Mouse (Mus musculus) neural tube, embryonic 15.5 days (tissue): ENCODE measurements around the gene Rhbdd1. TPM values are rescaled to one million over a fixed set of nuclear protein-coding genes. Genes with fewer than 3 reads are reported as not detected.

ENCODE experiments used
- ATAC-seq: fragments of 200-750 bp; cut with Nextera tagmentation; 2 replicates; pipeline ENCODE4 v1.8.0; 2017; ENCODE audit warnings: mild to moderate bottlenecking, moderate TSS enrichment, moderate library complexity; ENCODE audit not compliant: low FRiP score
- H3K27ac ChIP-seq: fragments of 300-500 bp; sonication (generic); replicated peaks from 2 replicates; pipeline ENCODE4 v1.5.1; 2015; ENCODE audit warnings: mild to moderate bottlenecking, inconsistent platforms
- H3K27me3 ChIP-seq: fragments of 300-500 bp; sonication (generic); replicated peaks from 2 replicates; pipeline ENCODE4 v1.6.1; 2015; ENCODE audit warnings: inconsistent platforms
- H3K36me3 ChIP-seq: fragments of 300-500 bp; sonication (generic); 2 replicates; pipeline ENCODE4 v1.6.1; 2015; ENCODE audit warnings: inconsistent platforms
- H3K4me1 ChIP-seq: fragments of 300-500 bp; sonication (generic); 2 replicates; pipeline ENCODE4 v1.6.1; 2015; ENCODE audit warnings: inconsistent platforms
- H3K4me2 ChIP-seq: fragments of 300-500 bp; sonication (generic); 2 replicates; pipeline ENCODE4 v1.6.1; 2015; ENCODE audit warnings: inconsistent platforms, mild to moderate bottlenecking, moderate library complexity
- H3K4me3 ChIP-seq: fragments of 300-500 bp; sonication (generic); replicated peaks from 2 replicates; pipeline ENCODE4 v1.5.1; 2015; ENCODE audit warnings: mild to moderate bottlenecking, inconsistent platforms
- H3K9ac ChIP-seq: fragments of 300-500 bp; sonication (generic); replicated peaks from 2 replicates; pipeline ENCODE4 v1.6.1; 2015; ENCODE audit warnings: mild to moderate bottlenecking, inconsistent platforms
- H3K9me3 ChIP-seq: fragments of 300-500 bp; sonication (generic); replicated peaks from 2 replicates; pipeline ENCODE4 v1.6.1; 2016; ENCODE audit warnings: inconsistent platforms
- WGBS: fragments of 180-500 bp; shearing (Covaris S2); methylation state at CpG from one replicate; pipeline ENCODE4 v1.1.7; 2015; ENCODE audit warnings: mixed read lengths; 5-methylcytosine and 5-hydroxymethylcytosine counted together
- polyA plus RNA-seq: library from polyadenylated mRNA; unstranded; fragments of >200 nt; fragmentation: Nextera tagmentation; extraction: Ambion mirVana; gene quantifications from 2 replicates; pipeline ENCODE4 v1.2.1, GENCODE M21; 2015

Gene Rhbdd1
- polyA plus RNA-seq, 1 experiment from 2014 or later = 4.1 TPM

GRCm38 (mm10) chr1:82407786-82408185 is 91.5 kb downstream of the Rhbdd1 start:
- Histone ChIP-seq H3K9me3 (no peaks in the 10 kb centered on the region), H3K4me2 (no peak overlapping the region), H3K36me3 (no peaks in the 10 kb centered on the region), H3K9ac (no peak overlapping the region), H3K4me1 (peaks cover 6% of the 10 kb centered on the region; the same call in 1 of the 2 replicates), H3K4me3 (no peak overlapping the region), H3K27me3 (no peaks in the 10 kb centered on the region), H3K27ac (no peak overlapping the region)
- 72% methylated on average over 3 of the region's 3 CpGs for WGBS
- no peak for ATAC-seq

DNA sequence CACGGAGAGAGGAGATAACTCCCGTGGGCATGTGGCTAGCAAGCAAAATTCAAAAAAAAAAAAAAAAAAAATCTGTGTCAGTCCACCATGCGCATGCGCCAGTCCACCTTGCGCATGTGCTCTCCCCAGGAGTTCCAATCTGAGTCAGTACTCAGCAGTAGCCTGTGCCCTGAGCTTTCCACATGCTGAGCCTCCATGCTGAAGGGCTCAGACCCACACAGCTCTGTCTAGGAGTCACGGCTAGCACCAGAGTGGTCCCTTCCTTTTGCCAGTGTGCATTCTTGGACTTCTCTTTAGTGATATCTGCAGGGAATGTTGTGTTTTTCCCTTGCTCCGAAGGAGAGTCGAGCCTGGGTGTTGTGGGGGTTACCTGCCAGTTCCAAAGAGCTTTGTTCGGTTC is 93.0 kb downstream of the Rhbdd1 start:
- no peak for ATAC-seq

GRCm38 (mm10) chr1:82410548-82410947 is 94.3 kb downstream of the Rhbdd1 start:
- no peak for ATAC-seq
- no peaks in the 10 kb centered on the region for H3K27me3 ChIP-seq
- no peak overlapping the region for H3K9ac ChIP-seq
- WGBS = 62% methylated on average over 3 of the region's 3 CpGs
- no peaks in the 10 kb centered on the region for H3K9me3 ChIP-seq
- no peak overlapping the region for H3K27ac ChIP-seq
- H3K36me3 ChIP-seq = no peaks in the 10 kb centered on the region
- H3K4me1 ChIP-seq = peaks cover 6% of the 10 kb centered on the region; the same call in 1 of the 2 replicates
- no peak overlapping the region for H3K4me3 ChIP-seq
- H3K4me2 ChIP-seq = no peak overlapping the region

More for the DNA sequence above, 93.0 kb downstream of the Rhbdd1 start:
- no peaks in the 10 kb centered on the region for H3K27me3 ChIP-seq
- H3K9ac ChIP-seq = no peak overlapping the region
- no peaks in the 10 kb centered on the region for H3K9me3 ChIP-seq
- 87% methylated on average over 9 of the region's 9 CpGs for WGBS
- H3K4me3 ChIP-seq = no peak overlapping the region
- H3K36me3 ChIP-seq = no peaks in the 10 kb centered on the region
- no peak overlapping the region for H3K27ac ChIP-seq
- H3K4me1 ChIP-seq = peaks cover 6% of the 10 kb centered on the region; the same call in 1 of the 2 replicates
- no peak overlapping the region for H3K4me2 ChIP-seq

GRCm38 (mm10) chr1:82411521-82411920 is 95.3 kb downstream of the Rhbdd1 start:
- WGBS = 73% methylated on average over 5 of the region's 5 CpGs

DNA sequence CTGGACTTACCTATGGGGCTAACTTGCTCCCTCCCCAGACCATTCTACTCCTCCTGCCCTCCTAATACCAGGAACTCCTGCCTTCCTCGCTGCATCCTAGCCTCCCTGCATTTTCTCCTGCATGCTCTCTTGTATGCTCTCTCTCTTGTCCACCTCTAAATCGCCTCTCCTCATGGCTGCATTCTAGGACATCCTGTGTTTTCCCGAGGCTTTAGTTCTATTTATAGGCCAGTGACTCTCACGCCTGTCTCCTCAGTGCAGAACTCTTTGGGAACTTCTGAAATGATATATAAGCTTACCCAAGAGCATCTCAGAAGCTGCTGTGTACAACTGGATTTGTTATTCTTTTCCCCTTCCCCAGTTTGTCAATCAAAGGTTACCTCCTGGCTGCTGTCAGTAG is 95.8 kb downstream of the Rhbdd1 start:
- Histone ChIP-seq H3K36me3 (no peaks in the 10 kb centered on the region), H3K9ac (no peak overlapping the region), H3K4me1 (peaks cover 6% of the 10 kb centered on the region; the same call in 1 of the 2 replicates), H3K9me3 (no peaks in the 10 kb centered on the region), H3K4me3 (no peak overlapping the region), H3K4me2 (no peak overlapping the region), H3K27me3 (no peaks in the 10 kb centered on the region), H3K27ac (no peak overlapping the region)
- WGBS = 77% methylated on average over 4 of the region's 4 CpGs
- ATAC-seq = no peak

More at GRCm38 (mm10) chr1:82411521-82411920, 95.3 kb downstream of the Rhbdd1 start:
- H3K4me3 ChIP-seq = no peak overlapping the region
- H3K27ac ChIP-seq = no peak overlapping the region
- no peak overlapping the region for H3K9ac ChIP-seq
- H3K4me2 ChIP-seq = no peak overlapping the region
- no peak for ATAC-seq
- no peaks in the 10 kb centered on the region for H3K27me3 ChIP-seq
- H3K9me3 ChIP-seq = no peaks in the 10 kb centered on the region
- no peaks in the 10 kb centered on the region for H3K36me3 ChIP-seq
- peaks cover 6% of the 10 kb centered on the region; the same call in 1 of the 2 replicates for H3K4me1 ChIP-seq

- peaks cover 6% of the 10 kb centered on the region; the same call in 1 of the 2 replicates for H3K4me1 ChIP-seq
- H3K9me3 ChIP-seq = no peaks in the 10 kb centered on the region
- H3K27me3 ChIP-seq = no peaks in the 10 kb centered on the region
- H3K36me3 ChIP-seq = no peaks in the 10 kb centered on the region
- H3K27ac ChIP-seq = no peak overlapping the region
- H3K9ac ChIP-seq = no peak overlapping the region
- H3K4me2 ChIP-seq = no peak overlapping the region
- 92% methylated on average over 3 of the region's 3 CpGs for WGBS
- ATAC-seq = no peak
- no peak overlapping the region for H3K4me3 ChIP-seq
Measured at GRCm38 (mm10) chr1:82414434-82415045, 98.3 kb downstream of the Rhbdd1 start.

GRCm38 (mm10) chr1:82415641-82416040 is 99.4 kb downstream of the Rhbdd1 start:
- Histone ChIP-seq H3K9me3 (no peaks in the 10 kb centered on the region), H3K4me2 (no peak overlapping the region), H3K4me1 (peaks cover 6% of the 10 kb centered on the region; the same call in 1 of the 2 replicates), H3K4me3 (no peak overlapping the region), H3K27ac (no peak overlapping the region), H3K27me3 (no peaks in the 10 kb centered on the region), H3K9ac (no peak overlapping the region), H3K36me3 (no peaks in the 10 kb centered on the region)
- no peak for ATAC-seq
- 91% methylated on average over 4 of the region's 4 CpGs for WGBS

DNA sequence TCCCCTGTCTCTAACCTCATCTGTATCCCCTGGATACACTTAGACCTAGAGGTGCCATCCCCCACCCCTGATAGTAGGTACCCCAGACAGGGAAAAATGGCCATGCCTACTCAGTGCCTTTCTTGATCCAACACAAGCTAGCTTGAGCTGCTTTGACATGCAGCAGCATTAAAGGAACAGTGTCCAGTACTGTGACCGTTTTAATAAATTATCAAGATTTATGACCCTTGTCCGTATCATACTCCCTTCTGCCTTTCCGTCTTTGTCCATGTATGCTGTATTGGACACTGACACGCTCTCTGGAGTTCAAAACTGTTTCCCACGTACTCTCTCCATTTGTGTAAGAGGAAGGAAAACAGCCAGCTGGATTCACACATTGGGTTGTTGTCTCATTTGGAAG is 111.5 kb downstream of the Rhbdd1 start:
- H3K9me3 ChIP-seq = no peaks in the 10 kb centered on the region
- no peaks in the 10 kb centered on the region for H3K4me1 ChIP-seq
- no peak overlapping the region for H3K27ac ChIP-seq
- 53% methylated on average over 5 of the region's 5 CpGs for WGBS
- H3K4me2 ChIP-seq = no peak overlapping the region
- H3K36me3 ChIP-seq = no peaks in the 10 kb centered on the region
- H3K27me3 ChIP-seq = no peaks in the 10 kb centered on the region
- no peak overlapping the region for H3K4me3 ChIP-seq
- H3K9ac ChIP-seq = no peak overlapping the region
- no peak for ATAC-seq

- no peaks in the 10 kb centered on the region for H3K27me3 ChIP-seq
- no peak overlapping the region for H3K27ac ChIP-seq
- no peaks in the 10 kb centered on the region for H3K36me3 ChIP-seq
- no peak overlapping the region for H3K4me2 ChIP-seq
- H3K4me3 ChIP-seq = no peak overlapping the region
- H3K4me1 ChIP-seq = peaks cover 5% of the 10 kb centered on the region
- H3K9me3 ChIP-seq = no peaks in the 10 kb centered on the region
- H3K9ac ChIP-seq = no peak overlapping the region
- ATAC-seq = no peak
- WGBS = 38% methylated on average over 1 of the region's 1 CpGs
Measured at GRCm38 (mm10) chr1:82429061-82429460, 112.8 kb downstream of the Rhbdd1 start.

DNA sequence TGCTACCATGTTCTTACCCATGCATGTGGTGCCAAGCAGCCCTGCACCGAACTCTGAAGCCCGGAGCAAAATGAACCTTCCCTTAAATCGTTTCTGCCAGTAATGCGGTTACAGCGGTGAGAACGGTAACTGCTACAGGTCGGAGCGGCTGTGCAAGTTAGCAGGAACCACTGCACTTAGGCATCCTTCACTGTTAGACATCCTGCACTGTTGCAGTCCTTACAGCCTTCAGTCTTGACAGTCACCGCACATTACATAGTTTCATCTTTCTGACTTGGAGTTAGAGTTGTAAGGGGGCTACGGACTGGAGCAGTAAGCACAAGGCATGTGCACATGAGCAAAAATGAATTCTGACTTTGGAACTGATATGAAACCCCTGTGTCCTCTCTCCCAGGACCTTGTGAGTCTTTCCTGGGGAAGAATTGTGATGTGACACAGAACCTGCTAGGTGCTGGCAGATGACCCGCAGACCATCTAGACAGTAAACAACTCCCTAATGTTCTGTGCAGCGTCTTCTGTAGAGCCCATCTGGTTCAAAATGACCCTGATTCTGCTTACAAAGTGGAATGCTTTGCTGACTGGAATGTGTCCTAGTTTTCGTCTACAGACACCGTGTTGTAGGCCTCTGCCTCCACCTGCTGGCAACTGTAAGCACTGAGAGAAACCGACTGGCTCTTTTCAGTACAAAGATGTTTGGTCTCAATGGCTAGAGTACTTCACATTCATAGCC is 116.8 kb downstream of the Rhbdd1 start:
- H3K9ac ChIP-seq = no peak overlapping the region
- H3K27ac ChIP-seq = peak overlapping the region; percentile 45
- no peaks in the 10 kb centered on the region for H3K9me3 ChIP-seq
- no peaks in the 10 kb centered on the region for H3K27me3 ChIP-seq
- H3K36me3 ChIP-seq = no peaks in the 10 kb centered on the region
- H3K4me1 ChIP-seq = peaks cover 5% of the 10 kb centered on the region
- peak overlapping the region; percentile 26; the same call in 1 of the 2 replicates for H3K4me2 ChIP-seq
- no peak overlapping the region for H3K4me3 ChIP-seq
- 59% methylated on average over 15 of the region's 15 CpGs for WGBS
- peak; percentile 93 for ATAC-seq

GRCm38 (mm10) chr1:82433649-82434005 is 117.4 kb downstream of the Rhbdd1 start:
- ATAC-seq = no peak; the same call in 1 of the 2 replicates

GRCm38 (mm10) chr1:82437273-82437672 is 121.0 kb downstream of the Rhbdd1 start:
- Histone ChIP-seq H3K9me3 (no peaks in the 10 kb centered on the region), H3K27me3 (no peaks in the 10 kb centered on the region), H3K4me3 (no peak overlapping the region), H3K4me2 (no peak overlapping the region), H3K36me3 (no peaks in the 10 kb centered on the region), H3K9ac (no peak overlapping the region), H3K27ac (no peak overlapping the region), H3K4me1 (peaks cover 5% of the 10 kb centered on the region)
- no peak for ATAC-seq
- 56% methylated on average over 3 of the region's 3 CpGs for WGBS

More at GRCm38 (mm10) chr1:82433649-82434005, 117.4 kb downstream of the Rhbdd1 start:
- H3K27ac ChIP-seq = no peak overlapping the region
- H3K36me3 ChIP-seq = no peaks in the 10 kb centered on the region
- H3K4me1 ChIP-seq = peaks cover 5% of the 10 kb centered on the region
- H3K4me2 ChIP-seq = no peak overlapping the region
- no peak overlapping the region for H3K4me3 ChIP-seq
- H3K27me3 ChIP-seq = no peaks in the 10 kb centered on the region
- no peak overlapping the region for H3K9ac ChIP-seq
- no peaks in the 10 kb centered on the region for H3K9me3 ChIP-seq
- 76% methylated on average over 5 of the region's 5 CpGs for WGBS
